Mouse (Mus musculus) layer of hippocampus, postnatal 14 days (tissue): Measurements from ENCODE around the gene Hivep1. TPM values are rescaled to one million over a fixed set of nuclear protein-coding genes. Genes with fewer than 3 reads are reported as not detected.

Experiments used
- DNase-seq, 2 experiments: peaks; one replicate each; pipeline ENCODE4 v3.0.0; 2021 to 2022; ENCODE audit warnings: low spot score in 2 of 2, mixed read lengths in 1 of 2
- total RNA-seq, 2 experiments: library from RNA; stranded (reverse); gene quantifications; 2 replicates each; pipeline ENCODE4 v1.2.3; 2021

The Hivep1 gene
- total RNA-seq, 2 experiments from 2014 or later: 25.6 to 27.4 TPM

DNA sequence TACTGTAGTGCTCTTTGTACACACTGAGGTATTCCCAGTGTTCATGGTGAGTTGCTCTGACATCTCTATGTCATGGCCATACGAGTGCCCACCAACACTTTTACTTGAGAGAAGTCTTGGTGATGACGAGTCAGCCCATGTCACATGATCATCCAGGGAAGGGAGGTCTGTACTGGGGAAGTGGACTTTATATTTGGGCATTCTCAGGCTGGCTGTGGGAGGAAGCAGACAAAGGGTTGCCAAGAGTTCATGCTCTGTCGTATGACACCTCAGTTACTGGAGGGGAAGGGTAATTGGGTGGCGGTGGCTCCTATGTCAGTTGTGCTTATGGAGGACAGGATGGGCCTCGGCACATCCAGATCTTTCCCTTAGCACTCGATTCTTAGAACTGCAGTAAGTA lies 21.5 kb downstream of the Hivep1 start:
- no peak for DNase-seq

DNA sequence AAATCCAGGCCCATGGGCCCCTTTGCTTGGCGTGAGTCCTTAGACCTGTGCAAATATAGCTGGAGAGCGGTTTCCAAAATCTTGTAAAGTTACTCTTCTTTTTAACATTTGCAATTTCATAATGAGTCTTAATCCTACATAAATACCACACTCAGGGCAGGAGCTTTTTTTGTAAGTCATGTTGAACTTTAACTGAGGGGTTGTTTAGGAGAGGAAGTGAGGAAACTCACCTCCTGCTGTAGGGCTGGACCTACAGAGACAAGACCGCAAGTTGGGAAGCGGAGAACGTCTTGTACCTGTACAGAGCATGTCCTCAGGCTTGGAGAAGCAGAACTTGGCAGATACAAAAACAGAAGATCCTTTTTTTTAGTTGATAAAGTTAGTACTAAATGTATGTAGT lies 23.7 kb downstream of the Hivep1 start:
- DNase-seq: no peak

DNA sequence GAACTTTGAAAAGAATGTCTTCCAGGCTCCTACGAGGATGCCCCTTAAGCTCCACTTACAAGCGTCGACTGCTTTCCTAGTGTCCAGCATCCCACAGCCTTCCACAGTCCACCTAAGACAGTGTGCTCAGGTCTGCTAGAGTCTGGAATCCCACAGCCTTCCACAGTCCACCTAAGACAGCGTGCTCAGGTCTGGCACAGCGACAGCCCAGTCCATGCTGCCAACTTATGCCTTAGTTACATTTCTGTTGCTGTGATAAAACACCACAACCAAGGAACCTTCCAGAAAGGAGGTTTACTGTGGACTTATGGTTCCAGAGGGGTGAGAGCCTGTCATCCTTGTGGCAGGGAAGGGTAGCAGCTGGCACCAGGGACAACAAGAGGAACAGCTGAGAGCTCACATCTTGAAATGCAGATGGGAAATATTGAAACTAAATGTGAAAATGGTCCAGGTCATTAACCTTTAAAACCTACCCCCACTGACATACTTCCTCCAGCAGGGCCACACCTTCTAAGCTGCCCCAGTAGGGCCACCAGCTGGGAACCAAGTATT lies 25.0 kb downstream of the Hivep1 start:
- DNase-seq: no peak

- DNase-seq: no peak
Observed at GRCm38 (mm10) chr13:42077629-42078028, 25.8 kb downstream of the Hivep1 start.

- DNase-seq: no peak
Observed at GRCm38 (mm10) chr13:42080131-42080916, 28.5 kb downstream of the Hivep1 start.

DNA sequence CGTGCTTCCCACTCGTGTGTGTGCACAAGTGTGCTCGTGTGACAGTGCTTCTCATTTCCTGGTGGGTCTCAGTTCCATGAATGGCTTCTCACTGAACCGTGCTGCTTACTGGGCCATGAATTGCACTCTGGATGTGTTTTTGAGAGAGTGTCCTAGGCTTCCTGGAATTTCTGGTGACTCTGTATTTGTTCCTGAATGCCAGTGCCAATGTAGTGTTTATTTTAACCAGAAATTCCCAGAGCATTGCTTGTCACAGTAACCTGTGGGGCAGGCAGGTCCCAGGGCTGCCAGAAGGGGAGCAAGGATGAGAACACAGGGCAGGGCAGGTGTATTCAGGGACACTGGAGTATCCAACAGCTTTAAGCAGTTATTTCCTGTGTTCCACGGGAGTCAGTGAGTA lies 36.5 kb downstream of the Hivep1 start:
- DNase-seq: no peak

GRCm38 (mm10) chr13:42089025-42089424 lies 37.2 kb downstream of the Hivep1 start:
- DNase-seq: no peak

- no peak for DNase-seq
Observed at GRCm38 (mm10) chr13:42090751-42091150, 38.9 kb downstream of the Hivep1 start.

- DNase-seq: no peak
Observed at GRCm38 (mm10) chr13:42092392-42093139, 40.7 kb downstream of the Hivep1 start.

DNA sequence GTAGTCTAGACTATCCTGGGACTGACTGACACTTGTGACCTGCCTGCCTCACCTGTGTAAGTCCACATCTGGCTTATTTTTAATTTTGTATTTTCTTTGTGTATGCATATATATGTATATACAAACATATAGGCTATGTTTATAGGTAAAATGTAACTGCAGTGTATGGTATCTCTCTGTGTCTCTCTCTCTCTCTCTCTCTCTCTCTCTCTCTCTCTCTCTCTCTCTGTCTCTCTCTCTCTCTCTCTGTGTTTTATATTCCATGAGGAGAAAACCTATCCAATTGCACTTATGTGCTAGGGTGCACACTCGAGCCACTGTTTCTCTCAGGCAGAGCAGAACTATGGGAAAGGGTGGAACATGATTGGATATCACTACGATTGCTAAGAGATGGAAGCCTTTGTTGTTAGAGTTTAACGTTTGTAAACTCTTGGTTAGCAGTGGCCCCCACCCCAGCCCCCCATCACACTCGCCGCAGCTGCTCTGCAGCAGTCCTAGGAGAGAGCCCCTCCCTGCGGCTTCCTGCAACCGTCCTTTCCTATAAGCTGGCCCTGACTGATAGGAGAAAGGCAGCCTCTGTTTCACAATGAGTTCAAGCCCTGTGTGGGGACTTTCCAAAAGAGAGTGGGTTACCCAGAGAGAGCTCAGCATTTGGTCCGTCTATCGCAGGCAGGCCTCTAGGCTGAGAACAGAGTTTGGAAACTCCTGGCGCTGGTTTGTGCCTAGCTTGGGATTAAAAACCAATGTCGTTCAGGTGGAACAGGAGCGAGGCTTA lies 41.6 kb downstream of the Hivep1 start:
- DNase-seq: no peak

- DNase-seq: no peak
Observed at GRCm38 (mm10) chr13:42095826-42096515, 44.1 kb downstream of the Hivep1 start.

DNA sequence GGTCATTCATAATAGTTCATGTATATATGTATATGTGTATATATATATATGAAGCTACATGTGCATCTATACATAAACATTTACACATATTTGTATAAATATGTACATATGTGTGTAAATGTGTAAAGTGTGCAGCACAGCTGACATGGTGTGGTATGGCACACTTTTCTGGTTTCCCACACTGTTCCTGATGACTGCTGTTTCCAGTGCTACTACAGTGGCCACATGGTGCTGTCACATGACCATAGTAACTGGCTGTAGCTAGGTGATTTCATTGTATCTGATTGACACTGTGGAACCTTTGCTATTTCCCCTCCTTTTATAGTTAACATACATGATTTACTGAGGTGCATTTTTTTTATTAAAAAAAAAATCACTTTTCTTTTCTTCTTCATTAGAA lies 45.3 kb downstream of the Hivep1 start:
- DNase-seq: no peak

DNA sequence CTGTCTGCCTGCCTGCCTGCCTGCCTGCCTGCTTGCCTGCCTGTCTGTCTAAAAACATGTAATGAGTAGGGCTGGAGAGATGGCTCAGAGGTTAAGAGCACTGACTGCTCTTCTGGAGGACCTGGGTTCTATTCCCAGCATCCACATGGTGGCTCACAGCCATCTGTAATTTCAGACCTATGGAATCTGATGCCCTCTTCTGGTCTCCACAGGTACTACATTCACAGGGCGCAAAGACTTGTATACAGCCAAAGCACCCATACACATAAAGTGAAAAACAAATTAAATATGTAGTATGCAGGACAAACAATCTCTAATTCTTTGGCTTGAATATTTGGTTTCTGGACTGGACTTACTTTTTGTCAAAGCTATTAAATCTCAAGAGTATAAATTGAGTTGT lies 46.7 kb downstream of the Hivep1 start:
- no peak for DNase-seq

- DNase-seq: no peak
Observed at GRCm38 (mm10) chr13:42099523-42099922, 47.7 kb downstream of the Hivep1 start.

DNA sequence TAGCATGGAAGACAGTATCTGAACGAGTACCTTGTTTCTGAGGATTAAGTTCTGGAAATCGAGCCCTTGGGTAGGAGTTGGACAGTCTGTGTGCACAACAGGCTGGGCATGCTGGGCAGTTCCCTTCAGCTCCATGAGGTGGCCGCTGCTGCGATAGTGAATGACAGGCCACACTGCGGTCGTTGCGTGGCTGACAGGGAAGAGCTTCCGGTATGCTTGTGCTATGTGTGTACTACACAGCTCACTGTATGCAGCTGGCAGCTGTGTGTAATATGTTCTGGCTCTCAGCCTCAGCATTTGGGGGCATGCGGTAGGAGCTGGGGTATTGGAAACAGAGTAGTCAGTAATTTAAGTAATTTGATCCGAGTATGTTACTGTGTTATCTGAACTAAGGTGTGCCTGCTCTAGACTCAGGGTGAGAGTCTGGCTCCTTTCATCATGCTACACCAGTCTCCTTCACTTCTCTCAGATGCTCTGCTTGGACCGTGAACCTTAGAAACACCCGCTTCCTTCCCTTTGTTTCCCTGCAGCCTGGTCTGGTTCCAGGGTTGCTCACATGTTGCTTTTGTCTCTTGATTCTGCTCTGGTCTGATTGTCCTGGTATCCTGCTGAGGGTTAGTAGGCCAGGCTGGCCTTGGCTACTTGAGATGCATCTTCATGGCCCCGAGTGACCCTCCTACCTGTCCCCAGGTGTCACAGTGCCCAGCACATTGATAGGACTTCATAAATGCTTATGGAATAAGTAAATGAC lies 49.8 kb downstream of the Hivep1 start:
- DNase-seq: no peak

- peak; percentile 53 to 73 for DNase-seq
Observed at GRCm38 (mm10) chr13:42102980-42103379, 51.2 kb downstream of the Hivep1 start.

GRCm38 (mm10) chr13:42103486-42104166 lies 51.8 kb downstream of the Hivep1 start:
- DNase-seq: no peak

GRCm38 (mm10) chr13:42104371-42104770 lies 52.5 kb downstream of the Hivep1 start:
- DNase-seq: no peak

DNA sequence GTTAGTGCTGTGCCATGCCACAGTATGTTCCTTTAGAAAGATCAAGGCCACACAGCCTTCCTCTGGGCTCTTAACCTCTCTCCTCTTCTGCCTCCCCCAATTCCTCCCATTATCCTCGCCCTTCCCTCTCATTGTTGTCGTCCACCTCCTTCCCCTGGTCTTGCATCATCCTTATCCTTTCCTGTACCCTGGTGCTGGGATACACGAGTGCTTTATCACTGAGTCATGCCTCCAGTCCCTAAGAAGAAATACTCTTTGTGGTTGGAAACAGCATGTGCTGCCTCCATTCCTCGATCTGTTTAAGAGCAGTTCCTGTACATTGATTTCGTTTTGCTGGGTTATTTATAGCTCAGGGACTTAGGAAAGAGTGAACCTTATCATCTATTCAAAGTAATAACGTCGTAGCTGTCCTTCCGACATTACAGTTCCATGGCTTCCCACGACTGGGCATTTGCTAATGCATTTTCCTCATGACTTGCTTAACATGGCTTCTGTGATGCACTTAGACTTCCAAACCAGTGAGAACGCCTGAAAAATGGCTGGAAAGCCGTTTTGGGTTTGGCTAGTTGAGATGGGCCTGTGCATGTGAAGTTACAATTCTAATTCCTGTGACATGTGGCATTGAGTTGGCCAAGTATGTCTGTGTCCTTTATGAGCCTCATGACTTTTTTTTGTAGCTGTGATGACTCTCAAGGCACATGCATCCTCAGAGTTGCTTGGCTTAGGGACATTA lies 56.8 kb downstream of the Hivep1 start:
- DNase-seq: no peak
